Mouse (Mus musculus) kidney, embryonic 16.5 days (tissue): ENCODE data around the gene C2cd2l. TPM values are rescaled to one million over a fixed set of nuclear protein-coding genes. Genes with fewer than 3 reads are reported as not detected.
"Not testable (repeated sequence)": the region's sequence is repeated elsewhere in the genome, so short reads cannot be mapped to it uniquely, and the experiment has no call there.

Source experiments
- ATAC-seq: fragments of 200-750 bp; cut with Nextera tagmentation; 2 replicates; pipeline ENCODE4 v1.8.0; 2017; ENCODE audit warnings: moderate TSS enrichment; ENCODE audit not compliant: low FRiP score, low TSS enrichment
- H3K27ac ChIP-seq: fragments of 300-500 bp; sonication (generic); 2 replicates; pipeline ENCODE4 v1.5.1; 2014; ENCODE audit warnings: low read length
- H3K27me3 ChIP-seq: fragments of 300-500 bp; sonication (generic); 2 replicates; pipeline ENCODE4 v1.6.1; 2014; ENCODE audit warnings: low read length, control low read depth, mixed read lengths; ENCODE audit not compliant: insufficient read depth
- H3K36me3 ChIP-seq: fragments of 300-500 bp; sonication (generic); 2 replicates; pipeline ENCODE4 v1.6.1; 2014; ENCODE audit warnings: low read length, control low read depth, mixed read lengths; ENCODE audit not compliant: insufficient read depth
- H3K4me1 ChIP-seq: fragments of 300-500 bp; sonication (generic); 2 replicates; pipeline ENCODE4 v1.6.1; 2014; ENCODE audit warnings: low read length, control low read depth, mixed read lengths; ENCODE audit not compliant: insufficient read depth
- H3K4me2 ChIP-seq: fragments of 300-500 bp; sonication (generic); replicated peaks from 2 replicates; pipeline ENCODE4 v1.6.1; 2014; ENCODE audit warnings: low read depth, low read length
- H3K4me3 ChIP-seq: fragments of 300-500 bp; sonication (generic); 2 replicates; pipeline ENCODE4 v1.5.1; 2014; ENCODE audit warnings: mild to moderate bottlenecking, low read length
- H3K9ac ChIP-seq: fragments of 300-500 bp; sonication (generic); replicated peaks from 2 replicates; pipeline ENCODE4 v1.6.1; 2014; ENCODE audit warnings: low read length
- H3K9me3 ChIP-seq: fragments of 300-500 bp; sonication (generic); 2 replicates; pipeline ENCODE4 v1.6.1; 2016; ENCODE audit warnings: low read length, control low read depth
- WGBS: fragments of 180-500 bp; shearing (Covaris S2); extraction: QIAGEN DNeasy Blood & Tissue Kit; methylation state at CpG from one replicate; pipeline ENCODE4 v1.1.7; 2014; 5-methylcytosine and 5-hydroxymethylcytosine counted together
- polyA plus RNA-seq: library from polyadenylated mRNA; unstranded; fragments of >200 nt; fragmentation: Nextera tagmentation; extraction: Ambion mirVana; gene quantifications from 2 replicates; pipeline ENCODE4 v1.2.1, GENCODE M21; 2015

C2cd2l gene
- polyA plus RNA-seq, 1 experiment from 2014 or later: 14.3 TPM

- H3K4me3 ChIP-seq: peak overlapping the region; percentile 73
- peak overlapping the region; percentile 90 for H3K4me2 ChIP-seq
- no peaks in the 10 kb centered on the region for H3K9me3 ChIP-seq
- H3K27me3 ChIP-seq: no peaks in the 10 kb centered on the region
- peak overlapping the region; percentile 97 for H3K27ac ChIP-seq
- peaks cover 31% of the 10 kb centered on the region for H3K36me3 ChIP-seq
- H3K9ac ChIP-seq: peak overlapping the region; percentile 94
- peaks cover 12% of the 10 kb centered on the region for H3K4me1 ChIP-seq
- ATAC-seq: peak; percentile 62
- WGBS: 1% methylated on average over 22 of the region's 22 CpGs
These were observed 7.1 kb upstream of the C2cd2l start for GRCm38 (mm10) chr9:44327064-44327711.

- WGBS: under 1% methylated on average over 38 of the region's 38 CpGs
- peak overlapping the region; percentile 90 for H3K4me2 ChIP-seq
- peaks cover 25% of the 10 kb centered on the region for H3K36me3 ChIP-seq
- H3K27me3 ChIP-seq: no peaks in the 10 kb centered on the region
- peak overlapping the region; percentile 94 for H3K9ac ChIP-seq
- peaks cover 12% of the 10 kb centered on the region for H3K4me1 ChIP-seq
- ATAC-seq: peak; percentile 91
- H3K27ac ChIP-seq: peak overlapping the region; percentile 97
- peak overlapping the region; percentile 73 for H3K4me3 ChIP-seq
- no peaks in the 10 kb centered on the region for H3K9me3 ChIP-seq
These were observed 6.4 kb upstream of the C2cd2l start for GRCm38 (mm10) chr9:44326371-44327063.

- no peaks in the 10 kb centered on the region for H3K27me3 ChIP-seq
- no peaks in the 10 kb centered on the region for H3K9me3 ChIP-seq
- H3K9ac ChIP-seq: peak within 1 kb of the TSS; percentile 94
- H3K4me2 ChIP-seq: peak within 1 kb of the TSS; percentile 90
- WGBS: 1% methylated on average over 12 of the region's 12 CpGs
- 0 out of 2 replicates have a peak, but pooled peaks have one; percentile 25 for ATAC-seq
- peaks cover 14% of the 10 kb centered on the region for H3K4me1 ChIP-seq
- H3K36me3 ChIP-seq: peaks cover 20% of the 10 kb centered on the region
- H3K4me3 ChIP-seq: peak within 1 kb of the TSS; percentile 73
- peak within 1 kb of the TSS; percentile 97 for H3K27ac ChIP-seq
These were observed 5.8 kb upstream of the C2cd2l start, which contains the start of gene Dpagt1 for GRCm38 (mm10) chr9:44325768-44326370. TSS of gene Dpagt1 (plus strand) at chr9:44326019.

- peaks cover 13% of the 10 kb centered on the region for H3K36me3 ChIP-seq
- not testable (repeated sequence) for ATAC-seq, H3K27me3 ChIP-seq, H3K9me3 ChIP-seq
- peaks cover 17% of the 10 kb centered on the region for H3K4me1 ChIP-seq
- H3K4me2 ChIP-seq: peak overlapping the region; percentile 90
- peak overlapping the region; percentile 94 for H3K9ac ChIP-seq
- H3K27ac ChIP-seq: peak overlapping the region; percentile 97; the same call in 1 of the 2 replicates
- H3K4me3 ChIP-seq: peak overlapping the region; percentile 73
- whole genome bisulfite sequencing: 60% methylated on average over 7 of the region's 8 CpGs
These were observed 5.1 kb upstream of the C2cd2l start for GRCm38 (mm10) chr9:44325032-44325767.

- Histone ChIP-seq H3K4me1 (peaks cover 21% of the 10 kb centered on the region), H3K27me3 (no peaks in the 10 kb centered on the region), H3K9ac (no peak overlapping the region), H3K4me2 (no peak overlapping the region), H3K9me3 (no peaks in the 10 kb centered on the region), H3K27ac (no peak overlapping the region), H3K36me3 (peaks cover 5% of the 10 kb centered on the region), H3K4me3 (no peak overlapping the region)
- ATAC-seq: no peak
- WGBS: 60% methylated on average over 6 of the region's 6 CpGs
These were observed 4.1 kb upstream of the C2cd2l start for GRCm38 (mm10) chr9:44324147-44324546.

- H3K27me3 ChIP-seq, H3K36me3 ChIP-seq, H3K9ac ChIP-seq, H3K27ac ChIP-seq, H3K4me3 ChIP-seq, ATAC-seq, H3K4me2 ChIP-seq, H3K9me3 ChIP-seq: not testable (repeated sequence)
- WGBS: 82% methylated on average over 3 of the region's 4 CpGs
- H3K4me1 ChIP-seq: peaks cover 25% of the 10 kb centered on the region
These were observed 3.6 kb upstream of the C2cd2l start for GRCm38 (mm10) chr9:44323656-44324055.

- H3K4me3 ChIP-seq: peak overlapping the region; percentile 87
- peak overlapping the region; percentile 93 for H3K4me2 ChIP-seq
- no peaks in the 10 kb centered on the region for H3K9me3 ChIP-seq
- no peaks in the 10 kb centered on the region for H3K27me3 ChIP-seq
- ATAC-seq: no peak
- peaks cover 12% of the 10 kb centered on the region for H3K36me3 ChIP-seq
- peaks cover 30% of the 10 kb centered on the region for H3K4me1 ChIP-seq
- peak overlapping the region; percentile 52 for H3K9ac ChIP-seq
- H3K27ac ChIP-seq: peak overlapping the region; percentile 44
- 23% methylated on average over 6 of the region's 6 CpGs for WGBS
These were observed 681 bp upstream of the C2cd2l start for GRCm38 (mm10) chr9:44320799-44321133.

GRCm38 (mm10) chr9:44319105-44319886, 789 bp downstream of the C2cd2l start:
- peak overlapping the region; percentile 86 for H3K9ac ChIP-seq
- peak overlapping the region; percentile 60; the same call in 1 of the 2 replicates for H3K27ac ChIP-seq
- H3K9me3 ChIP-seq: no peaks in the 10 kb centered on the region
- peak; percentile 7 for ATAC-seq
- peaks cover 26% of the 10 kb centered on the region for H3K36me3 ChIP-seq
- H3K4me3 ChIP-seq: peak overlapping the region; percentile 87
- H3K4me2 ChIP-seq: peak overlapping the region; percentile 93
- peaks cover 27% of the 10 kb centered on the region for H3K4me1 ChIP-seq
- no peaks in the 10 kb centered on the region for H3K27me3 ChIP-seq
- 2% methylated on average over 37 of the region's 37 CpGs for WGBS

GRCm38 (mm10) chr9:44318826-44319095, 1.3 kb downstream of the C2cd2l start:
- Histone ChIP-seq H3K4me2 (peak overlapping the region; percentile 93), H3K4me3 (peak overlapping the region; percentile 87), H3K9ac (peak overlapping the region; percentile 86), H3K27ac (peak overlapping the region; percentile 60; the same call in 1 of the 2 replicates), H3K27me3 (no peaks in the 10 kb centered on the region), H3K9me3 (no peaks in the 10 kb centered on the region), H3K36me3 (peaks cover 31% of the 10 kb centered on the region), H3K4me1 (peaks cover 27% of the 10 kb centered on the region)
- 31% methylated on average over 3 of the region's 3 CpGs for WGBS
- ATAC-seq: no peak
